Mouse (Mus musculus) ES-E14 (cell line): Measurements from ENCODE around the gene Clrn2. TPM values are rescaled to one million over a fixed set of nuclear protein-coding genes. Genes with fewer than 3 reads are reported as not detected.

Source experiments
- DNase-seq: peaks from one replicate; pipeline ENCODE4 v3.0.0-alpha.2; 2013; ENCODE audit warnings: low read depth, low spot score
- H3K27ac ChIP-seq: 2 replicates; pipeline ENCODE4 v1.5.1; 2012; ENCODE audit warnings: low read depth, mild to moderate bottlenecking, low read length, moderate library complexity, mixed read lengths; ENCODE audit not compliant: poor library complexity, insufficient read depth, severe bottlenecking
- H3K36me3 ChIP-seq: 2 replicates; pipeline ENCODE4 v1.6.1; 2012; ENCODE audit warnings: mild to moderate bottlenecking, low read length, moderate library complexity, mixed read lengths; ENCODE audit not compliant: control insufficient read depth, poor library complexity, insufficient read depth, severe bottlenecking
- H3K4me1 ChIP-seq, 2 experiments: fragments of 150-350 bp in 1 of 2; sonication (generic) in 1 of 2; 2 replicates each; pipeline ENCODE4 v1.6.1; 2012; ENCODE audit warnings: low read length in 2 of 2, mild to moderate bottlenecking in 1 of 2, mixed read lengths in 1 of 2; ENCODE audit not compliant: control insufficient read depth in 2 of 2, insufficient read depth in 2 of 2, poor library complexity in 1 of 2
- H3K4me3 ChIP-seq, 2 experiments: fragments of 150-350 bp in 1 of 2; sonication (generic) in 1 of 2; 2 replicates each; pipeline ENCODE4 v1.5.1; 2012; ENCODE audit warnings: low read length in 2 of 2, low read depth in 1 of 2, mild to moderate bottlenecking in 1 of 2, mixed read lengths in 1 of 2; ENCODE audit not compliant: insufficient read depth in 1 of 2, poor library complexity in 1 of 2, severe bottlenecking in 1 of 2
- H3K9ac ChIP-seq: 2 replicates; pipeline ENCODE4 v1.6.1; 2012; ENCODE audit warnings: low read depth, mild to moderate bottlenecking, low read length, mixed read lengths; ENCODE audit not compliant: poor library complexity, insufficient read depth, severe bottlenecking
- H3K9me3 ChIP-seq: fragments of 150-350 bp; sonication (generic); 2 replicates; pipeline ENCODE4 v1.6.1; 2012; ENCODE audit warnings: low read depth, mild to moderate bottlenecking, low read length; ENCODE audit not compliant: control insufficient read depth, insufficient read depth
- CHD2 ChIP-seq: IDR thresholded peaks from 2 replicates; pipeline ENCODE4 v1.6.1; 2014; ENCODE audit warnings: mild to moderate bottlenecking, low read depth, low read length, inconsistent platforms
- HCFC1 ChIP-seq: IDR thresholded peaks from 2 replicates; pipeline ENCODE4 v1.6.1; 2012; ENCODE audit warnings: low read length, inconsistent platforms, borderline replicate concordance; ENCODE audit not compliant: insufficient read depth
- MAFK ChIP-seq: IDR thresholded peaks from 2 replicates; pipeline ENCODE4 v1.6.1; 2014; ENCODE audit warnings: mild to moderate bottlenecking, low read depth, low read length, inconsistent platforms; ENCODE audit not compliant: insufficient read depth
- ZC3H11A ChIP-seq: IDR thresholded peaks from 2 replicates; pipeline ENCODE4 v1.6.1; 2012; ENCODE audit warnings: low read depth, mild to moderate bottlenecking, inconsistent platforms, low read length, borderline replicate concordance
- ZNF384 ChIP-seq: IDR thresholded peaks from 2 replicates; pipeline ENCODE4 v1.6.1; 2012; ENCODE audit warnings: low read depth, low read length, inconsistent platforms
- in situ Hi-C, 2 experiments: fragments of 600-800 bp; cut with MboI; formaldehyde crosslinking; loops; one replicate each; pipeline ENCODE4 v1.15.1; 2025; ENCODE audit warnings: low sequenced_read_pairs in 2 of 2, inconsistent platforms in 1 of 2; ENCODE audit not compliant: unreplicated experiment in 2 of 2
- total RNA-seq: library from RNA; depleted of rRNA; stranded (reverse); fragments of 300-350 nt; gene quantifications from 2 replicates; pipeline ENCODE4 v1.2.3, GENCODE M21; 2012

Gene Clrn2
- total RNA-seq, 1 experiment: not detected

DNA sequence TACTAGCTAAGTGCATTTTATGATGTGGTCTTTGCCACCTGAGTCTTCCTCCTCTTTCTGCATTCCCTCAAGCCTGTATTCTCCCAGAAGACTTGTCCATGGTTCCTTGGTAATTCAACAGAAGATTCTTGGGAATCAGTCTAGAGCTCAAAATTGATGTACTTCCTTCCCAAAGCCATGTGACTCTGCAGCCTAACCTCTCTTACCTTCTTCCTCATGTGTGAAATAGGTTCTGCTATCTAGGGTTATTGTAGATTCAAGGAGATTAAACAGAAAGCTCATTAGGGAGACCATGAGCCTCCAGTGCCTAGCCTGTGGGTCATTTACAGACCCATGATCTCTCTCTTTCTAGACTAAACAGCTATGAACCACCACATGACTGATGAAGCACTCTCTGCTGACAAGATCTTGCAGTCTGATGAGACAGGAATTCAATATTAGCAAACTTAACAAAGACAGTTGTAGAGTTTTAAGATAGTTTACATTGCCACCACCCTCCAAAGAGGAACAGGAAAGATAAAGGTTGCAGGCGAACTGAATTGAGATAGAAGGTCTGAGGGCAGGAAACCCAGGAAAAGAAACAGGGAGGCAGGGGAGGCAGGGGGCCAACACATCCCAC lies 27.0 kb upstream of the Clrn2 start:
- no peaks in the 10 kb centered on the region; the same call in none of the 2 replicates for H3K36me3 ChIP-seq
- in situ Hi-C loops: no loop called here
- H3K4me1 ChIP-seq: peaks cover 0 to 7% of the 10 kb centered on the region in 2 experiments; a peak in 2 of 4 replicates
- no peak overlapping the region for H3K4me3 ChIP-seq
- H3K9ac ChIP-seq: no peak overlapping the region
- no peak for TF ChIP-seq ZC3H11A
- no peak for TF ChIP-seq MAFK
- TF ChIP-seq HCFC1: no peak
- no peak for TF ChIP-seq CHD2
- TF ChIP-seq ZNF384: no peak
- no peaks in the 10 kb centered on the region for H3K9me3 ChIP-seq
- no peak for DNase-seq
- H3K27ac ChIP-seq: no peak overlapping the region; the same call in 1 of the 2 replicates

GRCm38 (mm10) chr5:45427891-45428290 lies 25.7 kb upstream of the Clrn2 start:
- no peak for TF ChIP-seq CHD2
- no peak for TF ChIP-seq MAFK
- no peak for TF ChIP-seq HCFC1
- no peak for TF ChIP-seq ZC3H11A
- no peak for TF ChIP-seq ZNF384
- peaks cover 3% of the 10 kb centered on the region for H3K36me3 ChIP-seq
- in situ Hi-C loops: no loop called here
- no peak overlapping the region for H3K4me3 ChIP-seq
- no peak overlapping the region for H3K27ac ChIP-seq
- peaks cover 0 to 4% of the 10 kb centered on the region in 2 experiments; a peak in 2 of 4 replicates for H3K4me1 ChIP-seq
- no peaks in the 10 kb centered on the region for H3K9me3 ChIP-seq
- no peak overlapping the region for H3K9ac ChIP-seq
- no peak for DNase-seq

GRCm38 (mm10) chr5:45435967-45436950 lies 17.3 kb upstream of the Clrn2 start:
- no peak overlapping the region for H3K9ac ChIP-seq
- in situ Hi-C loops: no loop called here
- H3K36me3 ChIP-seq: peaks cover 36% of the 10 kb centered on the region
- H3K27ac ChIP-seq: no peak overlapping the region
- no peak for DNase-seq
- TF ChIP-seq ZNF384 (no peak), CHD2 (no peak), ZC3H11A (no peak), HCFC1 (no peak), MAFK (no peak)
- no peaks in the 10 kb centered on the region for H3K9me3 ChIP-seq
- H3K4me1 ChIP-seq: no peaks in the 10 kb centered on the region
- H3K4me3 ChIP-seq: no peak overlapping the region

GRCm38 (mm10) chr5:45437826-45438225 lies 15.7 kb upstream of the Clrn2 start:
- Histone ChIP-seq H3K4me3 (no peak overlapping the region), H3K27ac (no peak overlapping the region), H3K36me3 (peaks cover 33% of the 10 kb centered on the region), H3K9me3 (no peaks in the 10 kb centered on the region), H3K4me1 (no peaks in the 10 kb centered on the region), H3K9ac (no peak overlapping the region)
- in situ Hi-C loops: no loop called here
- DNase-seq: no peak
- TF ChIP-seq ZNF384 (no peak), ZC3H11A (no peak), MAFK (no peak), HCFC1 (no peak), CHD2 (no peak)
